Mouse (Mus musculus): ENCODE results near the gene Lrp2bp. TPM values are rescaled to one million over a fixed set of nuclear protein-coding genes. Genes with fewer than 3 reads are reported as not detected.

Lrp2bp gene
- 0.16 TPM in 1 of 2 replicates, not detected in the other for polyA plus RNA-seq (2016; fragmentation: Nextera tagmentation; extraction: Ambion mirVana)

GRCm38 (mm10) chr8:45999138-45999783, at the start of gene Lrp2bp:
TSS of gene Lrp2bp (plus strand) at chr8:45999303.
- Histone ChIP-seq H3K4me2 (peak within 1 kb of the TSS; percentile 77), H3K9ac (peak within 1 kb of the TSS; percentile 80), H3K27ac (peak within 1 kb of the TSS; percentile 92), H3K4me3 (peak within 1 kb of the TSS; percentile 71), H3K27me3 (replicated peaks) (no peaks in the 10 kb centered on the region), H3K36me3 (peaks cover 26% of the 10 kb centered on the region), H3K4me1 (peaks cover 19% of the 10 kb centered on the region), H3K9me3 (replicated peaks) (no peaks in the 10 kb centered on the region)
- ATAC-seq: no peak
- WGBS (ENCODE audit: insufficient replicate concordance): 5% methylated on average over 22 of the region's 22 CpGs

GRCm38 (mm10) chr8:45950622-45951021, 48.5 kb upstream of the Lrp2bp start:
- H3K36me3 ChIP-seq: no peaks in the 10 kb centered on the region
- H3K9ac ChIP-seq: no peak overlapping the region
- H3K9me3 ChIP-seq (replicated peaks): no peaks in the 10 kb centered on the region
- no peaks in the 10 kb centered on the region for H3K27me3 ChIP-seq (replicated peaks)
- H3K4me3 ChIP-seq: no peak overlapping the region
- no peak overlapping the region for H3K4me2 ChIP-seq
- H3K4me1 ChIP-seq: no peaks in the 10 kb centered on the region
- H3K27ac ChIP-seq: no peak overlapping the region
- ATAC-seq: no peak
- 46% methylated on average over 2 of the region's 2 CpGs for WGBS (ENCODE audit: insufficient replicate concordance)

DNA sequence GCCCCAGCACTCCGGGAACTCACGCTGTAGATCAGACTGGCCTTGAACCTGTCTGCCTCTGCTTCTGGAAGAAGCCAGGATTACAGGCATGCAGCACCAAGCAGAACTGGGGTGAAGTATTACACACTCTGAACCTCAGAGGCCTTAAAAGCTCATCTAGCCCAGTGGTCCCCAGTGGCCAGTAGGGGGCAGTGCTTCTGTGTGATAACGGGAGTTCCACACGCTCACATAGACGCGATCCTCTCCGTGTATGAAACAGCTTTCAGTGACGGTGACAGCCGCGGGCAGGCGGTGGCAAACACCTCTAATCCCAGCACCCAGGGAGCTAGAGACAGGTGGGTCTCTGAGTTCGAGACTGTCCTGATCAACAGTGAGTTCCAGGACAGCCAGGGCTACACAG, 28.2 kb upstream of the Lrp2bp start:
- H3K9me3 ChIP-seq (replicated peaks): peaks cover 5% of the 10 kb centered on the region; the same call in 1 of the 2 replicates
- no peaks in the 10 kb centered on the region for H3K27me3 ChIP-seq (replicated peaks)
- peaks cover 10% of the 10 kb centered on the region for H3K4me1 ChIP-seq
- H3K36me3 ChIP-seq: peaks cover 6% of the 10 kb centered on the region
- no peak overlapping the region for H3K4me3 ChIP-seq
- H3K9ac ChIP-seq: no peak overlapping the region
- H3K4me2 ChIP-seq: no peak overlapping the region
- no peak for ATAC-seq
- no peak overlapping the region for H3K27ac ChIP-seq
- 87% methylated on average over 12 of the region's 12 CpGs for WGBS (ENCODE audit: insufficient replicate concordance)

DNA sequence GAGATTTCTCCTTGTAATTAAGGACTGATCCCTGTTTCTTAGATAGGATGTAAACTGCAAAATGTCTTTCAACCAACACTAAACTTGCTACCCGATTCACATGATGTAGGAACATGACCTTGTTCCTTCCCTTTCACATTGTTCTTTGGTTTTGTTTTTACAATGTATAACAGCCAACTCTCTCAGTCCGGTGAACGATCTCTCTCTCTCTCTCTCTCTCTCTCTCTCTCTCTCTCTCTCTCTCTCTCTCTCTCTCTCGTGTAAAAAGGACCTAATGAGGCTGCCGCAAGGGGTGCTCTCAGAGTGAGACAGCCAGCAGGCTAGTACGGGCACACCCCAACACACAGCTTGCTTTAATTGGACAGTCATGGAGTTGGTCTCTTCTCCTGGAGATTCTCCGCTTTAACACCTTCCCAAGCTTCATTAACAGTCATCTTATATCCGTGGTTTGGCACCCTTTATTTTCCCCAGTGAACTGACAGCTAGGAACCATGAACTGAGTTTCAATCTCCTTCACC, 25.1 kb upstream of the Lrp2bp start:
- ATAC-seq: no peak
- H3K4me1 ChIP-seq: peaks cover 17% of the 10 kb centered on the region
- 0 out of 2 replicates have a peak overlapping the region, but pooled peaks have one; percentile 61 for H3K27ac ChIP-seq
- H3K36me3 ChIP-seq: peaks cover 24% of the 10 kb centered on the region
- H3K27me3 ChIP-seq (replicated peaks): no peaks in the 10 kb centered on the region
- H3K9me3 ChIP-seq (replicated peaks): peaks cover 5% of the 10 kb centered on the region; the same call in 1 of the 2 replicates
- no peak overlapping the region for H3K4me3 ChIP-seq
- H3K9ac ChIP-seq: peak overlapping the region; percentile 70; the same call in 1 of the 2 replicates
- 67% methylated on average over 8 of the region's 8 CpGs for WGBS (ENCODE audit: insufficient replicate concordance)
- peak overlapping the region; percentile 74 for H3K4me2 ChIP-seq

GRCm38 (mm10) chr8:45975126-45975836, 23.8 kb upstream of the Lrp2bp start, which contains the start of the genes 1700029J07Rik and Ufsp2:
TSS of gene 1700029J07Rik (minus strand) at chr8:45975252.
TSS of gene Ufsp2 (plus strand) at chr8:45975528.
- H3K9ac ChIP-seq: peak within 1 kb of the TSS; percentile 70
- H3K27ac ChIP-seq: peak within 1 kb of the TSS; percentile 66
- peaks cover 5% of the 10 kb centered on the region; the same call in 1 of the 2 replicates for H3K9me3 ChIP-seq (replicated peaks)
- peak; percentile 96 for ATAC-seq
- H3K4me2 ChIP-seq: peak within 1 kb of the TSS; percentile 74
- peaks cover 34% of the 10 kb centered on the region for H3K36me3 ChIP-seq
- no peaks in the 10 kb centered on the region for H3K27me3 ChIP-seq (replicated peaks)
- H3K4me1 ChIP-seq: peaks cover 17% of the 10 kb centered on the region
- under 1% methylated on average over 57 of the region's 57 CpGs for WGBS (ENCODE audit: insufficient replicate concordance)
- peak within 1 kb of the TSS; percentile 70 for H3K4me3 ChIP-seq

DNA sequence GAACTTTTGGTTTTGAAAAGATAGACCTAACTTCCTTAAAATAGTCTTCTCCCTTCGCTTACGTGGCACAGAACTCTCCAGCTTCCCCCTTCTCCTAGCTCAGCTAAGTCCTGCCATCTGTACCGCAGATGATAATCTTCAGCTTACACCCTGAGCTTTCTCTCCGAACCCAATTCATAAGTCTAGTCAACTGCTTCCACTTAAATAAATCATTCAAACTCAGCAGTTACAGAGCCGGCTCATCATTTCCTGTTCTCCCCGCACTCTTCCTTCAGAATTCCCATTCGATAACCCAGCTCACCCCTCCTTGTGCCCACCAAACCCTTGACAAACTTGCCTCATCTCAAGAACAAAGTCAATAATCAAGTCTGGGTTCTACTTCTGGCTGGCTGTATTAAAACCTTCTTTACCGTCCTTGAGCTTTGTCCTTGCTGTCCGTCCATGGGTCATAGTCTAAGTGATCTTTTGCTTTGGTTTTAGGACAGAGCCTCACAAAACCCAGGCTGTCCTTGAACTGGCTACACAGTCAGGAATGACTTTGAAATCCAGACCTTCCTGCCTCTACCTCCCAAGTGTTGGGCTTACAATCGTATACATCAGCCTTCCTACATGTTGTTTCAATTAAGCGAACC, 23.1 kb upstream of the Lrp2bp start:
- ATAC-seq: peak; percentile 42
- Histone ChIP-seq H3K27me3 (replicated peaks) (no peaks in the 10 kb centered on the region), H3K27ac (peak overlapping the region; percentile 66; the same call in 1 of the 2 replicates), H3K4me3 (peak overlapping the region; percentile 70), H3K4me1 (peaks cover 17% of the 10 kb centered on the region), H3K4me2 (peak overlapping the region; percentile 74), H3K9ac (peak overlapping the region; percentile 69), H3K9me3 (replicated peaks) (peaks cover under 1% of the 10 kb centered on the region; the same call in 1 of the 2 replicates), H3K36me3 (peaks cover 35% of the 10 kb centered on the region)
- WGBS (ENCODE audit: insufficient replicate concordance): 36% methylated on average over 11 of the region's 11 CpGs

DNA sequence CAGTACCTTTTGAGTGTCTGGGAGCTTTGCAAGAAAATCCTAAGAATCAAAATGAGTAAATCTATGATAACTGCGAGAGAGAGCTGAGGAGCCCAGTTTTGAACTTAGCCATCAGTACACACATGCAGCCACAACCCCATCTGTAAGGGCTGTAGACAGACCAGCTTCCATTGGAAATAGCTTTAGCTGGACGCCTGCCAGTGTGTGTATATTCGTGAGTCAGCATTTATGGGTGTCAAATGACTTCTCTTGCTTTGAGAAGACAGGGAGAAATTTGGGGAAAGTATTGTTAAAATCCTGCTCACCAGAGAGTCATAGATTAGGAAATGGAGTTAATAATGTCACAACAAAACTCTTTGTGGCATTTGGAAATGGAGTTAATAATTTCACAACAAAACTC, 12.4 kb upstream of the Lrp2bp start:
- no peak overlapping the region for H3K4me3 ChIP-seq
- WGBS (ENCODE audit: insufficient replicate concordance): 78% methylated on average over 3 of the region's 3 CpGs
- no peak overlapping the region for H3K4me2 ChIP-seq
- H3K4me1 ChIP-seq: peaks cover 7% of the 10 kb centered on the region; the same call in 1 of the 2 replicates
- H3K9ac ChIP-seq: no peak overlapping the region
- ATAC-seq: no peak
- peaks cover 79% of the 10 kb centered on the region for H3K36me3 ChIP-seq
- H3K9me3 ChIP-seq (replicated peaks): no peaks in the 10 kb centered on the region
- H3K27ac ChIP-seq: no peak overlapping the region
- no peaks in the 10 kb centered on the region for H3K27me3 ChIP-seq (replicated peaks)

DNA sequence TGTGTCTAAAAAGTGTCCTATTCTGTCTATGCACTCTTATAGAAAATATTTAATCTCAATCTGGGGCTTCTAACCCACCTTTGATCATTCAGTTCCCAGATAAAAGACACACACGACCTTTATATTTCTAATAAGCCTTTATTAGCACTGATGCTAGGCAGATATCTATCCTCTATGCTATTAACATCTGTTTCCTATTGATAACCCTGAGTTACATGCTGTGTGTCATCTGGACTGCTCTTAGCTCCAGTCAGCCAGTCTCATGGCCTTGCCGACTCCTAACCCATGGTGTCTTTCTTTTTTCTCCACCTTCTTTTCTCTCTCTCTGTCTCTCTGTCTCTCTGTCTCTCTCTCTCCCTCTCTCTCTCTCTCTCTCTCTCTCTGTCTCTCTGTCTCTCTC, 10.9 kb upstream of the Lrp2bp start:
- 0 out of 2 replicates have a peak overlapping the region, but pooled peaks have one; percentile 29 for H3K9ac ChIP-seq
- peak; percentile 70 for ATAC-seq
- peaks cover 7% of the 10 kb centered on the region; the same call in 1 of the 2 replicates for H3K4me1 ChIP-seq
- no peak overlapping the region for H3K27ac ChIP-seq
- H3K36me3 ChIP-seq: peaks cover 70% of the 10 kb centered on the region
- H3K27me3 ChIP-seq (replicated peaks): no peaks in the 10 kb centered on the region
- H3K4me2 ChIP-seq: no peak overlapping the region
- H3K9me3 ChIP-seq (replicated peaks): no peaks in the 10 kb centered on the region
- no peak overlapping the region for H3K4me3 ChIP-seq
- 26% methylated on average over 2 of the region's 2 CpGs for whole genome bisulfite sequencing (ENCODE audit: insufficient replicate concordance)

GRCm38 (mm10) chr8:45990631-45991310, 8.3 kb upstream of the Lrp2bp start:
- ATAC-seq: no peak
- Histone ChIP-seq H3K27me3 (replicated peaks) (no peaks in the 10 kb centered on the region), H3K4me3 (no peak overlapping the region), H3K4me1 (peaks cover 7% of the 10 kb centered on the region; the same call in 1 of the 2 replicates), H3K36me3 (peaks cover 66% of the 10 kb centered on the region), H3K4me2 (no peak overlapping the region), H3K9me3 (replicated peaks) (no peaks in the 10 kb centered on the region), H3K9ac (no peak overlapping the region), H3K27ac (no peak overlapping the region)
- 64% methylated on average over 4 of the region's 4 CpGs for WGBS (ENCODE audit: insufficient replicate concordance)

GRCm38 (mm10) chr8:45994111-45994510, 5.0 kb upstream of the Lrp2bp start:
- Histone ChIP-seq H3K4me3 (no peak overlapping the region), H3K36me3 (peaks cover 61% of the 10 kb centered on the region), H3K9me3 (replicated peaks) (no peaks in the 10 kb centered on the region), H3K27me3 (replicated peaks) (no peaks in the 10 kb centered on the region), H3K9ac (no peak overlapping the region), H3K4me2 (no peak overlapping the region), H3K27ac (no peak overlapping the region), H3K4me1 (peaks cover 8% of the 10 kb centered on the region)
- 78% methylated on average over 2 of the region's 2 CpGs for WGBS (ENCODE audit: insufficient replicate concordance)
- no peak for ATAC-seq

DNA sequence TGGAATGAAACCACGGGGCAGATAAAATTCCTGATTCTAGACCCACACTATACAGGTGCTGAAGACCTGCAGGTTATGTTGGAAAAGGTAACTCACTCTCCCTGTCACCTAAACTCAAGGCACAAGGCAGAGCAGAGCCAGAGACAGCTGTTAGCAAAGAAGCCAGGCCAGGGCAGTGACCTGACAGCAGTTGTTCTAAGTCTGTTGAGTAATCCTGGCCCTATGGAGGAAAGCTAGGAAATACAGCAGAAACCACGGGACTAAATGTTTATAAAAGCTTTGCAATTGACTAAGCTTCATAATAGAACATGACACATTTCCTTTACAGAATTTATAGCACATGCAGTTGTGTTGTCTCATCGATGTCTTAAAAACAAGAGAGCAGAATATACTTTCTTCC, 3.5 kb upstream of the Lrp2bp start:
- no peak overlapping the region for H3K9ac ChIP-seq
- no peak overlapping the region for H3K27ac ChIP-seq
- no peaks in the 10 kb centered on the region for H3K9me3 ChIP-seq (replicated peaks)
- peaks cover 53% of the 10 kb centered on the region for H3K36me3 ChIP-seq
- H3K4me3 ChIP-seq: no peak overlapping the region
- H3K27me3 ChIP-seq (replicated peaks): no peaks in the 10 kb centered on the region
- peaks cover 16% of the 10 kb centered on the region for H3K4me1 ChIP-seq
- H3K4me2 ChIP-seq: no peak overlapping the region
- 78% methylated on average over 3 of the region's 3 CpGs for WGBS (ENCODE audit: insufficient replicate concordance)
- no peak for ATAC-seq

Data from liver, embryonic 12.5 days (tissue).